Mouse (Mus musculus) hindbrain, postnatal 0 days (tissue): ENCODE measurements at regions not wholly inside any gene's neighbourhood (a gene's known extent, or its start where the extent isn't known, plus 50 kb on each side); places are given as distances from the start of the nearest gene placed in this dataset.
A peak's percentile ranks its signal among the peaks of the same experiment; 100 is the strongest.

Experiments
- ATAC-seq: fragments of 200-750 bp; cut with Nextera tagmentation; 2 replicates; pipeline ENCODE4 v1.8.0; 2017; ENCODE audit warnings: mild to moderate bottlenecking, moderate TSS enrichment, moderate library complexity
- DNase-seq: peaks from one replicate; pipeline ENCODE4 v3.0.0-alpha.2; 2015; ENCODE audit warnings: low spot score
- H3K27ac ChIP-seq: fragments of 300-500 bp; sonication (generic); 2 replicates; pipeline ENCODE4 v1.5.1; 2014; ENCODE audit warnings: mild to moderate bottlenecking
- H3K27me3 ChIP-seq: fragments of 300-500 bp; sonication (generic); 2 replicates; pipeline ENCODE4 v1.6.1; 2014; ENCODE audit warnings: low read length, mixed read lengths; ENCODE audit not compliant: insufficient read depth
- H3K36me3 ChIP-seq: fragments of 300-500 bp; sonication (generic); 2 replicates; pipeline ENCODE4 v1.6.1; 2014; ENCODE audit warnings: low read length, mixed read lengths; ENCODE audit not compliant: insufficient read depth
- H3K4me1 ChIP-seq: fragments of 300-500 bp; sonication (generic); 2 replicates; pipeline ENCODE4 v1.6.1; 2014; ENCODE audit warnings: antibody characterized with exemption, low read length, mixed read lengths; ENCODE audit not compliant: insufficient read depth
- H3K4me2 ChIP-seq: fragments of 300-500 bp; sonication (generic); 2 replicates; pipeline ENCODE4 v1.6.1; 2014; ENCODE audit warnings: low read depth, mild to moderate bottlenecking, low read length, moderate library complexity, mixed read lengths
- H3K4me3 ChIP-seq: fragments of 300-500 bp; sonication (generic); 2 replicates; pipeline ENCODE4 v1.5.1; 2014; ENCODE audit warnings: low read length
- H3K9ac ChIP-seq: fragments of 300-500 bp; sonication (generic); replicated peaks from 2 replicates; pipeline ENCODE4 v1.6.1; 2014; ENCODE audit warnings: mild to moderate bottlenecking, low read length, moderate library complexity, mixed read lengths
- H3K9me3 ChIP-seq: fragments of 300-500 bp; sonication (generic); 2 replicates; pipeline ENCODE4 v1.6.1; 2016; ENCODE audit warnings: low read length, mixed read lengths
- CTCF ChIP-seq: IDR thresholded peaks from 2 replicates; pipeline ENCODE4 v1.5.1; 2016; ENCODE audit warnings: antibody characterized with exemption, control low read depth, low read depth
- WGBS: fragments of 180-500 bp; shearing (Covaris S2); extraction: QIAGEN DNeasy Blood & Tissue Kit; methylation state at CpG from one replicate; pipeline ENCODE4 v1.1.7; 2014; 5-methylcytosine and 5-hydroxymethylcytosine counted together

- Histone ChIP-seq H3K27me3 (no peaks in the 10 kb centered on the region), H3K36me3 (no peaks in the 10 kb centered on the region), H3K4me1 (no peaks in the 10 kb centered on the region; the same call in 1 of the 2 replicates), H3K27ac (no peak overlapping the region), H3K4me2 (no peak overlapping the region), H3K9ac (no peak overlapping the region), H3K4me3 (no peak overlapping the region), H3K9me3 (no peaks in the 10 kb centered on the region)
- no peak for TF ChIP-seq CTCF
- no peak for ATAC-seq
- WGBS, result 37% methylated on average over 7 of the region's 7 CpGs
- DNase-seq, result no peak
Measured at GRCm38 (mm10) chr9:94361877-94362697, 175.8 kb downstream of the 1190002N15Rik start.

- Histone ChIP-seq H3K36me3 (no peaks in the 10 kb centered on the region), H3K27me3 (no peaks in the 10 kb centered on the region), H3K4me3 (no peak overlapping the region), H3K9me3 (no peaks in the 10 kb centered on the region), H3K4me1 (no peaks in the 10 kb centered on the region; the same call in 1 of the 2 replicates), H3K4me2 (no peak overlapping the region), H3K9ac (no peak overlapping the region), H3K27ac (no peak overlapping the region)
- TF ChIP-seq CTCF, result no peak
- DNase-seq (no peak), ATAC-seq (no peak)
- WGBS, result 85% methylated on average over 2 of the region's 2 CpGs
Measured at GRCm38 (mm10) chr9:94361011-94361410, 176.9 kb downstream of the 1190002N15Rik start.

GRCm38 (mm10) chr9:94358150-94358549 is 179.7 kb downstream of the 1190002N15Rik start:
- Histone ChIP-seq H3K4me1 (no peaks in the 10 kb centered on the region; the same call in 1 of the 2 replicates), H3K9ac (no peak overlapping the region), H3K36me3 (no peaks in the 10 kb centered on the region), H3K9me3 (no peaks in the 10 kb centered on the region), H3K27me3 (no peaks in the 10 kb centered on the region), H3K4me2 (no peak overlapping the region), H3K4me3 (no peak overlapping the region), H3K27ac (no peak overlapping the region)
- TF ChIP-seq CTCF, result no peak
- DNase-seq (no peak), ATAC-seq (no peak)
- WGBS, result 69% methylated on average over 2 of the region's 2 CpGs

GRCm38 (mm10) chr9:94342011-94342410 is 195.9 kb downstream of the 1190002N15Rik start:
- Histone ChIP-seq H3K9me3 (no peaks in the 10 kb centered on the region), H3K27ac (no peak overlapping the region), H3K36me3 (no peaks in the 10 kb centered on the region), H3K9ac (no peak overlapping the region), H3K27me3 (no peaks in the 10 kb centered on the region), H3K4me1 (no peaks in the 10 kb centered on the region), H3K4me2 (no peak overlapping the region), H3K4me3 (no peak overlapping the region)
- 35% methylated on average over 4 of the region's 4 CpGs for WGBS
- DNase-seq (peak; percentile 72), ATAC-seq (peak; percentile 80)
- no peak for TF ChIP-seq CTCF

- no peak for DNase-seq
- Histone ChIP-seq H3K36me3 (no peaks in the 10 kb centered on the region), H3K9me3 (no peaks in the 10 kb centered on the region), H3K9ac (no peak overlapping the region), H3K4me1 (no peaks in the 10 kb centered on the region), H3K27me3 (no peaks in the 10 kb centered on the region), H3K4me2 (no peak overlapping the region), H3K4me3 (no peak overlapping the region), H3K27ac (no peak overlapping the region)
- no peak for ATAC-seq
- no peak for TF ChIP-seq CTCF
- 83% methylated on average over 2 of the region's 2 CpGs for WGBS
Measured at GRCm38 (mm10) chr9:94341531-94341930, 196.3 kb downstream of the 1190002N15Rik start.

- WGBS, result 90% methylated on average over 5 of the region's 5 CpGs
- Histone ChIP-seq H3K9me3 (no peaks in the 10 kb centered on the region), H3K27me3 (no peaks in the 10 kb centered on the region), H3K27ac (no peak overlapping the region), H3K4me1 (no peaks in the 10 kb centered on the region), H3K4me3 (no peak overlapping the region), H3K9ac (no peak overlapping the region), H3K4me2 (no peak overlapping the region), H3K36me3 (no peaks in the 10 kb centered on the region)
- ATAC-seq (no peak), DNase-seq (no peak)
- no peak for TF ChIP-seq CTCF
Measured at GRCm38 (mm10) chr9:94333450-94333849, 204.4 kb downstream of the 1190002N15Rik start.

GRCm38 (mm10) chr9:94323011-94323410 is 214.9 kb downstream of the 1190002N15Rik start:
- H3K4me2 ChIP-seq, result no peak overlapping the region
- H3K9me3 ChIP-seq, result no peaks in the 10 kb centered on the region
- WGBS, result 90% methylated on average over 3 of the region's 3 CpGs
- no peaks in the 10 kb centered on the region for H3K4me1 ChIP-seq
- H3K36me3 ChIP-seq, result no peaks in the 10 kb centered on the region
- H3K27ac ChIP-seq, result no peak overlapping the region
- DNase-seq (no peak), ATAC-seq (no peak)
- no peak overlapping the region for H3K4me3 ChIP-seq
- TF ChIP-seq CTCF, result no peak
- no peaks in the 10 kb centered on the region for H3K27me3 ChIP-seq
- no peak overlapping the region for H3K9ac ChIP-seq
